11 mouse cellular contexts compared by ENCODE assay signal in the genomic region with DNA sequence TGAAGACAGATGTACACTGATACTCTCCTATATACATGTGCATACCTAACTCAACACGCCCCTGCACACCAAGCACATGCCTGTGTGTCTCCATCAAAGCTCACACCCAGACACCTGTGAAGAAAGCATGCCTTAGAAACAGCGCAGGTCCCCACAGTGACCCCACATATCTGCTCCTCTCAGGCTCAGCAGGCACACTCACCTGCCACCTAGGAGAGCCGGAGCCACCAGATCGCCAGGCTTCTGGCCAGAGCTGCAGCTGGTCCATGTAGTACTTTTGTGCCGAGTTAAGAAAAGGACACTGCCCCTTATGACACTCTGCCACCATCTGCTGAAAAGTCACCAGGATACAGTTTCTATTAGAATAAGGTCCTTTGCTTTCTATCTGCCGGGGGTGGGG. TPM values are rescaled to one million over a fixed set of nuclear protein-coding genes. Genes with fewer than 3 reads are reported as not detected.
DNase-seq lines count a peak whose midpoint lies in the region; ATAC-seq and TF ChIP-seq lines count a peak whose summit lies in the region.
"Had no signal": no experiment of that assay in that cellular context is flagged by ENCODE, and none has a peak within 500 bp of the region (broad histone marks: within the 10 kb centered on the region; RNA-seq: fewer than 3 reads in every experiment).

No protein-coding gene starts in this region.

- WGBS in heart, embryonic 15.5 days = 64% methylated on average over 6 of the region's 6 CpGs
- WGBS in lung, embryonic 16.5 days = 54% methylated on average over 6 of the region's 6 CpGs
- 65% methylated on average over 6 of the region's 6 CpGs for WGBS in lung, adult 2 months
- 65% methylated on average over 6 of the region's 6 CpGs for WGBS in forebrain, postnatal 0 days

- H3K36me3 ChIP-seq in heart, embryonic 15.5 days = no peaks in the 10 kb centered on the region
- H3K36me3 ChIP-seq in lung, embryonic 16.5 days (ENCODE audit: control insufficient read depth, insufficient read depth, low read length) = no peaks in the 10 kb centered on the region
- peaks cover 8% of the 10 kb centered on the region; the same call in 1 of the 2 replicates for H3K36me3 ChIP-seq in forebrain, postnatal 0 days (ENCODE audit: insufficient read depth)
- H3K36me3 ChIP-seq: liver, embryonic 12.5 days had no signal

- H3K9ac ChIP-seq in heart, embryonic 15.5 days = no peak overlapping the region
- no peak overlapping the region for H3K9ac ChIP-seq in lung, embryonic 16.5 days (ENCODE audit: low read length)
- no peak overlapping the region for H3K9ac ChIP-seq in forebrain, postnatal 0 days
- H3K9ac ChIP-seq: liver, embryonic 12.5 days had no signal

- ATAC-seq in heart, embryonic 15.5 days (replicated peaks; ENCODE audit: insufficient number of reproducible peaks, insufficient read depth, low FRiP score, low read depth) = no peak
- no peak for ATAC-seq in lung, embryonic 16.5 days (ENCODE audit: low read depth)
- no peak for ATAC-seq in forebrain, postnatal 0 days
- ATAC-seq: intestine, postnatal 0 days; liver, embryonic 12.5 days had no signal

- TF ChIP-seq POLR2A in lung, adult 2 months (IDR thresholded peaks at IDR 0.05; ENCODE audit: borderline replicate concordance, extremely low read depth, low read depth, low read length) = no peak

- no peak for TF ChIP-seq CTCF in lung, adult 2 months (IDR thresholded peaks at IDR 0.05; ENCODE audit: insufficient read depth, low read length)
- TF ChIP-seq CTCF in forebrain, postnatal 0 days (IDR thresholded peaks at IDR 0.05; ENCODE audit: low read depth) = no peak

- H3K4me3 ChIP-seq in heart, embryonic 15.5 days = no peak overlapping the region
- no peak overlapping the region for H3K4me3 ChIP-seq in lung, embryonic 16.5 days (ENCODE audit: low read length)
- no peak overlapping the region for H3K4me3 ChIP-seq in lung, adult 2 months (replicated peaks; ENCODE audit: extremely low read depth, low read depth, low read length)
- H3K4me3 ChIP-seq in forebrain, postnatal 0 days (ENCODE audit: low read depth, low read length) = no peak overlapping the region
- H3K4me3 ChIP-seq: liver, embryonic 12.5 days had no signal

- H3K27ac ChIP-seq in heart, embryonic 15.5 days = no peak overlapping the region
- H3K27ac ChIP-seq in lung, embryonic 16.5 days (ENCODE audit: low read length) = no peak overlapping the region
- H3K27ac ChIP-seq in forebrain, postnatal 0 days (ENCODE audit: low read depth, low read length) = peak overlapping the region; percentile 90

- peak; percentile 35 for DNase-seq in cerebellum, adult 11 months
- DNase-seq in cerebellum, postnatal 10 days = no peak
- DNase-seq in heart, postnatal 25 days (ENCODE audit: low spot score) = no peak
- DNase-seq in lung, adult 2 months = no peak
- DNase-seq in forebrain, postnatal 0 days = no peak
- DNase-seq in right cerebral cortex, postnatal 25 days = no peak
- DNase-seq: gastrocnemius, postnatal 25 days had no signal

- peak overlapping the region; percentile 62 for H3K4me2 ChIP-seq in heart, embryonic 15.5 days
- H3K4me2 ChIP-seq in lung, embryonic 16.5 days (ENCODE audit: low read depth, low read length) = peak overlapping the region; percentile 26; the same call in 1 of the 2 replicates
- 0 out of 2 replicates have a peak overlapping the region, but pooled peaks have one; percentile 1 for H3K4me2 ChIP-seq in forebrain, postnatal 0 days (ENCODE audit: low read depth)

- H3K27me3 ChIP-seq in heart, embryonic 15.5 days = no peaks in the 10 kb centered on the region
- H3K27me3 ChIP-seq in lung, embryonic 16.5 days (ENCODE audit: control insufficient read depth, insufficient read depth, low read depth, low read length) = no peaks in the 10 kb centered on the region
- H3K27me3 ChIP-seq in forebrain, postnatal 0 days (ENCODE audit: insufficient read depth, low read length) = no peaks in the 10 kb centered on the region

- H3K4me1 ChIP-seq in heart, embryonic 15.5 days (replicated peaks) = peaks cover 36% of the 10 kb centered on the region
- H3K4me1 ChIP-seq in lung, embryonic 16.5 days (replicated peaks; ENCODE audit: control insufficient read depth, insufficient read depth, low read length) = peaks cover 34% of the 10 kb centered on the region
- peaks cover 13% of the 10 kb centered on the region for H3K4me1 ChIP-seq in lung, adult 2 months (ENCODE audit: control insufficient read depth, insufficient read depth, low read length)
- H3K4me1 ChIP-seq in forebrain, postnatal 0 days (ENCODE audit: insufficient read depth) = peaks cover 15% of the 10 kb centered on the region; the same call in 1 of the 2 replicates

- no peaks in the 10 kb centered on the region for H3K9me3 ChIP-seq in heart, embryonic 15.5 days (replicated peaks)
- H3K9me3 ChIP-seq in lung, embryonic 16.5 days (ENCODE audit: control insufficient read depth, low read length) = no peaks in the 10 kb centered on the region
- H3K9me3 ChIP-seq in forebrain, postnatal 0 days (ENCODE audit: low read length) = no peaks in the 10 kb centered on the region
- H3K9me3 ChIP-seq: liver, embryonic 12.5 days had no signal

- intact Hi-C loops in heart, postnatal 25 days (cut with DNase I) = no loop called here

RNA-seq across cellular contexts. Expression of a gene that starts 58.5 kb away (rescaled TPM):
- 1,553 and 1,598 TPM in 2 replicates for polyA plus RNA-seq in heart, embryonic 15.5 days (2015; fragmentation: Nextera tagmentation; extraction: Ambion mirVana)
- 100 to 1,000 TPM; 200 to 205 TPM for total RNA-seq in heart, postnatal 25 days (2021)
- polyA plus RNA-seq in lung, embryonic 16.5 days (2015; fragmentation: Nextera tagmentation; extraction: Ambion mirVana) = 371 and 400 TPM in 2 replicates
- 174 and 258 TPM in 2 replicates for polyA plus RNA-seq in lung, adult 2 months (2012; rRNA removed)
- 24.4 and 34.3 TPM in 2 replicates for total RNA-seq in forebrain, postnatal 0 days (2014; rRNA removed)
- 34.6 and 39.6 TPM in 2 replicates for polyA plus RNA-seq in forebrain, postnatal 0 days (2015; fragmentation: Nextera tagmentation; extraction: Ambion mirVana)

Comparison
In these comparisons a context has a peak if more than half of its experiments do, and no peak if none do; other contexts are left out.
1. H3K4me2 ChIP-seq: peak in every context shown above with its lines; median percentile 62 in heart, embryonic 15.5 days; 26 in lung, embryonic 16.5 days; 1 in forebrain, postnatal 0 days.